Mouse (Mus musculus) mouse embryonic stem cell (cell line): ENCODE results near the gene Gbp2b.
"Not testable (repeated sequence)": the region's sequence is repeated elsewhere in the genome, so short reads cannot be mapped to it uniquely, and the experiment has no call there.

Source experiments
- in situ Hi-C, 2 experiments: fragments of 300-500 bp; cut with MboI; formaldehyde crosslinking; loops; 1 replicate in 1 of 2; 3 replicates in 1 of 2; pipeline ENCODE4 v1.14.3; 2019 to 2020; ENCODE audit warnings: low sequenced_read_pairs in 2 of 2, low pct_unique_long_range_greater_than_20kb in 1 of 2, mixed read lengths in 1 of 2; ENCODE audit not compliant: unreplicated experiment in 1 of 2

The Gbp2b gene

DNA sequence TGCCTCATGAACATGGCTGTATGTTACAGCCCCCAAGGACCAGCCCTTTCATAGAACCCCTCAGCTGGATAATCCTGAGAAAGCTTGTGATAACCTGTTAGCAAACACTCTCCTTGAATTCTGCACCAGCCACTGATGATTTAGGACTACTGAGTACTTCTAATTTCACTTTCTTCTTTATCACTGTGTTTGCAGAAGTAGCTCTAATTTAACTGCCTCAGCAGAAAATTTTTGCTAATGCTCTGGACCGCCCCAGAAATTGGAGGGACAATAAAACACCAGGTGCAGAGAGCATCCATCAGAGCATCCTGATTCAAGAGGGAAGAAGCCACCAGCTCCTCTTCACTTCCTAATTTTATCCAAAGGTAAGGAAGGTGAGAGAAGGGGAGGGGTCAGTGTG, at the start of gene Gbp2b:
Gene Gbp2b (plus strand): TSS at position 301 of the 400 bp plus-strand sequence.
- in situ Hi-C loops = no loop called here

DNA sequence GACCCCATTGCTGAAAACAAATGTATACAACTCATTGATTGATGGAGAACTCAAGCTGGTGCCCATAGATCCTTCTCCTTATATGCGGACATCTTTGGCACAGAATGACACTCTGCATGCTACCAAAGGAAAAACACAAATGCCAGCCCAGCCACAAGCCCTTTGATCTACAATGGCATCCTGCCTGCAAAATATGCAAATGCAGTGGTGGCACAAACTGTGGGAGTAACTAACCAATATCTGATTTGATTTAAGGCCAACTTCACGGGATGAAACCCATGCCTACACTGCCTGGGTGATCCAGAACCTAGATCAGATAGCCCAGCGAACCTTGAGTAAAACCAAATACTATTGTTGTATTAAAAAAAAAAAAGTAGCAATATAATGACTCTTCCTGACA, 48.0 kb upstream of the Gbp2b start:
- in situ Hi-C loops = no loop called here

DNA sequence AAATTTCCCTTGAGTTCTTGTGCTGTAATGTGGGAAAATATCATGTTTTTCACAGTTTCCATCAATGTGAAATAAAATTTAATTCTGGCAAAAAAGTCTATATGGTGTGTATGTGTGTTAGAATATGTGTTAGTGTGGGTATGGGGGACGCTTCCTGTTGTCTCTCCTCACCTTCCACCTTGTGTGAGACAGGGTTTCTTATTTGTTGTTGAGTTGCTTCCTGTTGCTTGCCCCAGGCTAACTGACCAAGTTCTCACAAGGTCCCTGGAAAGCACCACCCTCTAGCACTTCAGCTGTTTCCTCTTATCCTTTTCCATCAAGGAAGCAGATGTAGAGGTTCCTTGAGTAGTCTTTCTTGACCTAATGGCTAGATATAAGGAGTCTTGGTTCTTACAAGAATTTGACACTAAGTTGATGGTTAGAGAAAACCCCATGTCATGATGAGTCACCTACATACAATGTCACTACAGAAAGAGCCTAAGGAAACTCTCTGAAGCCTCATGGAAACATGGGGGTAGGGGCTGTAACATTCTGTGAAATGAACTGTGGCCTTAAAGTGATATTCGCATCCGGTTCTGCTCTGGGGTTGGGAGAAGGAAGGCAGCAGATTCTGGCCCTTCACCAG, 44.5 kb upstream of the Gbp2b start:
- in situ Hi-C loops = no loop called here

DNA sequence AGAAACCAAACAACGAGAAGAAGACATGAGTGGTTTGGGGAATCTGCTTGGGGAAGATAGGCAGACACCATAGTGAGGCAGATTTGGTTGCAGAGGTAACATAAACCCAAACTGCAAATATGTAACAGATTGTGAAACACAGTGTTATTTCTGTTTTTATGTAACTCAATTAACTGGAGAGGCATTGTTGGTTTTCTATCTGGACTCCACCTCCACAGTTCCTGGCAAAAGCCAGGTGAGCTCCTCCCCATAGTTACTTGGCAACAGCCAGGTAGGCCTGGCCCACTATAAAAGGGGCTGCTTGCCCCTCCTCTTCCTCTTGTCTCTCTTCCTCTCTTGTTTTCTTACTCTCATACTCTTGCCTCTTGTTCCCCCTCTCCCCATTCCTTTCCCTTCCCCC, 40.0 kb upstream of the Gbp2b start:
- in situ Hi-C loops = no loop called here

DNA sequence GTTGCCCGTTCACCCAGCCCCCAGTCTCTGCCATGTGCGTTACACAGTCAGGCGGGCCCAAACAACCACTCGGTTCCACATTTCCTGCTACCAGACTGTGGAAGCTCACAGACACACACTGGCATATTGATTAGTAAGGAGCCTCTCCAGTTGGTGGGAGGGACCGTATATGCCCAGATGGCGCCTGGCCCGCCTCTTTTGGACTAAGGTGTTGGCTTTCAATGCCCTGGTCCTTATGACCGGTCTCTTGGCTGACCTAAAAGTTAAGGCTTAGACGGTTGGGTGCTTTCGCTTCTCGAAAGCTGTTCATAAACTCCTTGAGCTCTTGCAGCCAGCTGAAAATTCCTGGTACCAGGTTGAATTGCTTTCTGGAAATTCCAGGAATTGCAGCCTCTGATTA, 39.0 kb upstream of the Gbp2b start:
- in situ Hi-C loops = no loop called here

DNA sequence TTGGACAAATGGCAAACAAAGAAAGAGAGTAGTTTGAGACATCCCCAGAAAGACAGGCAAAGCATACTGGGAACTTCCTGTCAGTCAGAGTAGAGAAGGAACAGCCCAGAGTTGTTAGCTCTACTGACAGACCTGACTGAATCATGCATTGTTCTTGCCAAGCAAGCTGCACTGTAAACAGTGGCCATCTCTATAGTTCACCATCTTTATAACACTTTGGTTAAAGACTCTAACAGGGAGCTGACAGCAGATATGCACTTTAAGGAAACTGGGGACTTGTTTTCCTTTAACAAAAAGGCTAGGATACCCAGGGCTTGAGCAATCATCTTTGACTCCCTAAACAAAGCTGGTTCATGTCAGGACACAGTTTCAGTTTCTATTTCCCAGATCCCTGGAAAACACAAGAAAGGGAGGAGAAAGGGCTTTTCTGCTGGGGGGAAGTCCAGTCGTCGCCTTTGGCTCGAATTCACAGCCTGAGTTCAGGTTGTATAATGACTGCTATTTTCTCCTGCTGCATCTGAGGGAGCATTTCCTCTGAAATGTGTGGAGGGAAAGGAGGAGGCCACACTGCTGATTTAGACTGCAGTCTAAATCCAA, 34.9 kb upstream of the Gbp2b start, which contains the start of gene Gbp3:
Gene Gbp3 (plus strand): TSS at position 395 of the 597 bp plus-strand sequence.
- in situ Hi-C loops = no loop called here

DNA sequence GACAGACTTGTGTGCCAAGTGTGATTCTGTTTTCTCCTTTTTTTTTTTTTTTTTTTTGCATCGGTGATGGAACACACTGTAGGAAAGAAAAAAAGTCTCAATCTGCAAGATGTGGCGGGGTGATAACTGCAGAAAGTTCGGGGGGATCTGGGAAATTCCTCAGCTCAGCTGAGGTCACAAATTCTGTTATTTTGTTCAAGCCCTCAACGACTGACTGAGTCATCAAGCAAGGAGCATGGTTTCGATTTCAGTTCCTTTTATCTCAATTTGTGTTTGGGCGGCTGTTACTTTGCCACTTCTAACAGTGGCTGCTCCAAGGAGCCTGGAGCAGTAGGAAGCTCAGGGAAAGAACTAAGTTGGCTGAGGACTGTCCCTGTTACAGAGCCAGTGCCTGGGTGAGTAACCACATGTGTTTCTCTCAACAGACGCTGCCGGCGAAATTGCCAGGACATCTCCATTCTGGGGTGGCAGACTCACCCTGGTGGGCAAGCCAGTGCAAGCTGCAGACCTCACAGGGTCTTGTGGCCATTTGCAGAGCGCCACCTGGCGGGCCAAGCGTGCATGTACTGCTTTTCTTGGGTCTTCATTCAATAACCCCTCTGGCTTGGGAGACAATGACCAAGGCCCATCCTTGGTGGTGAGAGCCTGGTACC, 34.2 kb upstream of the Gbp2b start:
- in situ Hi-C loops = no loop called here

DNA sequence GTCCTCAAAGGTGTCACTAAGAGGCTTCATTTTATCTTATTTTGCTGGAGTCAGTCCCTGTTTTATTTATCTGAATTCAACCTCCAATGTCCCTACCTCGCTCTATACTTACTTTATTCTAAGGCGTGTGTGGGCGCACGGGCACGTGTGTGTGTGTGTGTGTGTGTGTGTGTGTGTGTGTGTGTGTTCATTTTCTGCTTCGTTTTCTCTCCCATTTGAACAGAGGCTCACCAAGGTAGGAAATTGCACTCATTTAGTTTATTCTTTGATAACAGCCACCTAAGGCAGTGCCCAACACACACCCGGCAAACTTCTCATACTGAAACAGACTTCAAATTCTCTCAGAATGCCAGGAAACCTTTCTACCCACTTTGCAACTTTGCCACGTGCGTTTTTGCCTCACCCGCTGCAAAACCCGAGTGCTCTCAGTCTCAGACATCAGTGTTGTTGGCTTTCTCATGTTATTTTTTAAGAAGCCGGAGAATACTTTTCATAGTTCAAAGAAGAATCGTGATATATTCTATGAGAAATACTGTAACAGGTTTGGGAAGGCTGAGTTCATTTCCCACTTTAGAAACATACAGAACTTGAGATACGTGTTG, 33.5 kb upstream of the Gbp2b start:
- in situ Hi-C loops = no loop called here

DNA sequence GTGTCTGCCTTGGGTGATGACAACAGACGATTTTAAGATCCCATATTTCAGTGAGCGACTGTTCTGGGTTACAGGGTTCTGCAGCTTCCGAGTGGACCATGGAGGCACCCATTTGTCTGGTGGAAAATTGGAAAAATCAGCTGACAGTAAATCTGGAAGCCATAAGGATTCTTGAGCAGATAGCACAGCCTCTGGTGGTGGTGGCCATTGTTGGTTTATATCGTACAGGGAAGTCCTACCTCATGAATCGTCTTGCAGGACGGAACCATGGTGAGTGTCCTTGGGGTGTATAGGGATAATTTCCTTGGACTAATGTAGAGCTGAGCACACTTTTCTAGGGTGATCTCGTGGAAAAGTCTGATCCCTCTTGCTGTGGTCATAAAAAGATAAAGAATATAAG, 33.0 kb upstream of the Gbp2b start:
- in situ Hi-C loops = no loop called here

DNA sequence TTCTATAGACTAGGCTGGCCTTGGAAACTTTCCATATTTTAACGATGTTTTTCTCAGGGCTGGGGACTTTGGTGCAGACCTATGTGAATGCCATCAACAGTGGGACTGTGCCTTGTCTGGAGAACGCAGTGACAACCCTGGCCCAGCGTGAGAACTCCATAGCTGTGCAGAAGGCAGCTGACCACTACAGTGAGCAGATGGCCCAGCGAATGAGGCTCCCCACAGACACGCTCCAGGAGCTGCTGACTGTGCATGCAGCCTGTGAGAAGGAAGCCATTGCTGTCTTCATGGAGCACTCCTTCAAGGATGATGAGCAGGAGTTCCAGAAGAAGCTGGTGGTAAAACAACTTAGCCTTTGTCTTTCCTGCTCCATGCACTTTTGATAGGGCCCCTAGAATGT, 27.2 kb upstream of the Gbp2b start:
- in situ Hi-C loops = not testable (repeated sequence)

DNA sequence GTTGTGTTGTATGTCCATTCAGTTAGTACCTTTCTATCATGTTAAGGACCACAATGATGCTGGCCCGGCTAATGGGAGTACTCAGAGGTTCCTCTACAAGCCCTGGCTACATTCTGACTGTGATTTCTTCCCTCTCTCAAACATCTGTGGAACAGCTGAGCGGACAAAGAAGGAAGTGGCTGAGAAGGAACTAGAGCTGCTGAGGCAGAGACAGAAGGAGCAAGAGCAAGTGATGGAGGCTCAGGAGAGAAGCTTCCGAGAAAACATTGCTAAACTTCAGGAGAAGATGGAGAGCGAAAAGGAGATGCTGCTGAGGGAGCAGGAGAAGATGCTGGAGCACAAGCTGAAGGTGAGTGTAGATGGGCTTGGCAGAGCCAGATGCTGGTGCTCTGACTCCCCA, 23.9 kb upstream of the Gbp2b start:
- in situ Hi-C loops = no loop called here

DNA sequence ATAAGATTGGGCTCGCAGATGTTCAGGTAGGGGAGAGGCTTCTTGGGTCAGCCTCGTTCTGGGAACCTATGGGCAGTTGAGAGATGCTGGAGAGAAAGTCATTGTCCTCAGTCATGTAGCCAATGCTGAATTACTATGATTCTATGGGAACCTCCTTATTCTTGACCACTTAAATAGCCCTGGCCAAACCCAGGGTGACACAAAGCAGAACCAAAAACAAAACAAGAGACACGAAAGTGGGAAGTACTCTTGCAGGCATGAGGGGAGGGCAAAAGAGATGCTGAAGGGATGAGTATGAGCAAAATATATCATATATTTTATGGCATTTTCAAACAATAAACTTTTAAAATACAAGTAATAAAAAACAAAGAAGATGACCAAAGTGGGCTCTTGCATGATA, 17.5 kb upstream of the Gbp2b start:
- in situ Hi-C loops = no loop called here

DNA sequence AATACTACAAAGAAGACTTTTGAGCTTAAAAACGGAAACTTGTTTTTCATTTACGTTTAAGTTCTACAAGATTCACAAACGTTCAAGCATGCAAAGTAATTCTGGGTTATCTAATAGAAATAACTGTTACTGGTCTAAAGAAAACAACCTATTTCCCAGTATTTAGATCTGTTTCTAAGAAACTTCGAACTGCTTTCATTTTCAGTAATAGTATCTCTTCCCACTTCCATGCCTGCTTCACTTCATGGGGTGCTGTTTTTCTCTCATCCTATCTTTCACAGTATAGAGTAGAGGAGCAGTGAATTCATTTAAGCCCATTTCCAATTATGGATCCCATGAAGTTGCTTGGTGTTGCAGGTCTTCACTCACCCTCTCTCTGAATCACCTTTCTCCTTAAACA, 16.3 kb upstream of the Gbp2b start:
- in situ Hi-C loops = no loop called here

DNA sequence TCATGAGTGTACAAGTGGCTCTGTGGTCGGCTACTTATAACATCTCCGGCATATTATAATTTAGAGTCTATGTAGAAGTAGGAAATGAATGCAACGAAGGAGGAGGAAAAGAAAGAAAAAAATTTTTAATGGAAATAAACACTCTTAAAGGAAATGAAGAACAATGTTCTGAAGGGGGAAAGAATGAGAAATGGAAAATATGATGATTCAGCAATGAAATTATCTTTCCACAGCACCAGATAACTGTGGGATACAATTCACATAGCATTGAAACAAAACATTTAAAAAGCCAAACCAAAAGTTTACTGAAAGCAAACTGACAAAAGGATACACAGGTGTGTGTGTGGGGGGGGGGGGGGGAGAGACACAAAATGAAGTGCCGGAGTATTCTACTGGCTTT, 11.6 kb upstream of the Gbp2b start:
- in situ Hi-C loops = no loop called here

DNA sequence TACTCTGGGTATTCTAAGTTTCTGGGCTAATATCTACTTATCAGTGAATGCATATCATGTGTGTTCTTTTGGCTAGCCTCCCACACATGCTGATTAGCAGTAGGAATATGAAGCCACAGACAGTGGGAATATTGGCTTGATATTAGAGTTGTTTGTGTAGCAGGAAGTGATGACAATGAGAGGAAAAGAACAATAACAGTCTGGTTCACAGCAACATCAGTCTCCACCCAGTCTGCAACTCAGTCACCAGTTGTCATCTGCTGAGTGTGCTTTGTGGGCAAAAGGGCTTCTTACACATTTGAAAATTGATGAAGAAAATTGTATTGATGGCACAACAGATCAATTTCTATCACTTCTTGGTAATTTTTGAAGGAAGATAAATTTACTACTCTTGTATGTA, 7.3 kb upstream of the Gbp2b start:
- in situ Hi-C loops = no loop called here

DNA sequence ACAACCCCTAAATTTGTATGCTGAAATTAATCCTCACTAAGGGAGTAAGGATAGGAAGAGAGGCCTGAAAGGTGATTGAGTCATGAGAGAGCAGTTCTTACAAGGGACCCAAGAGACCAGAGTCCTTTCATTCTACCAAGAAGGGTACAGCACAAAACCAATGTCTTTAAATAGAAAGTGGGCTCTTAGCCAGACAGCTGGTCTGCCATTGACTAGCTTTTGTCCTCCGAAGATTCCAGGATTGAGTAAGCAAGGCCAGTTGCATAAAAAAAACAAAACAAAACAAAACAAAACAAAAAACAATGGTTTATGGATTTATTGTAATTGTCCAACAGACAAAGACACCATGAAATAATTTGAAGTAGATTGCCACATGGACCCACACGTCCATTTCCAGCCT, 5.8 kb upstream of the Gbp2b start:
- in situ Hi-C loops = no loop called here

DNA sequence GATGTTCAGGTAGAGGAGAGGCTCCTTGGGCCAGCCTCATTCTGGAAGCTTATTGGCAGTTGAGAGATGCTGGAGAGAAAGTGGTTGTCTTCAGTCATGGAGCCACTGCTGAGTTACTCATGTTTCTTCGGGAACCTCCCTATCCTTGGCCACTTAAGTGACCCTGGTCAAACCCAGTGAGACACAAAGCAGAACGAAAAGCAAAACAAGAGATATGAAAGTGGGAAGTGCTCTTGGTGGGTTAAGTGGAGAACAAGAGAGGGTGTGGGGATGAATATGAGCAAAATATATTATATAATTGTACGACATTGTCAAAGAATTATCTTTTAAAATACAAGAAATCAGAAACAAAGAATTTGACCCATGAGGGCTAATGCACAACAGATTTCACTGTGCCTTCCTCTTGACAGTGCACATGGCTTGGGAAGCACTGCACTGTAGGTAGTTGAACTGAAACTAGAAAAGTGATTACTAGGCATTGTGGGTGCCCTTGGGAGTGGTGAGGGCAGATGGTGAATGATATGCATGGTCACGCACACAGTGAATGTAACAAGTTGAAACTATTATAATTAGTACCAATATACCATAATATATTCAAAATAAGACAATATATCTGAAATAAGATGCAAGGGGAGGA, 4.1 kb upstream of the Gbp2b start:
- in situ Hi-C loops = no loop called here

DNA sequence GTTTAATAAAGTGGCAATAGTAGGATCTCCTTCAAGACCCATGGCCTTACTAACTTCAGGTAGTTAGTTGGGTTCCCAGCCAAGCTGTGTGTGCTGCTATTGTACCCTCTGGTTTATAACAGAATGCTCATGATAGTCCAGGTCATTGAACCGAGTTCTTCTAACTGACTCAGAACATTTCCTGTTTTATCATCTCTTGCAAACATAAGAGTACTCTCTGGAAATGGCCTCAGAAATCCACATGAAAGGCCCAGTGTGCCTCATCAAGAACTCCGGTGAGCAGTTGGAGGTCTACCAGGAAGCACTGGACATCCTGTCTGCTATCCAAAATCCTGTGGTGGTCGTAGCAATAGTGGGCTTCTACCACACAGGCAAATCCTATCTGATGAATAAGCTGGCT, 3.3 kb downstream of the Gbp2b start:
- in situ Hi-C loops = no loop called here

DNA sequence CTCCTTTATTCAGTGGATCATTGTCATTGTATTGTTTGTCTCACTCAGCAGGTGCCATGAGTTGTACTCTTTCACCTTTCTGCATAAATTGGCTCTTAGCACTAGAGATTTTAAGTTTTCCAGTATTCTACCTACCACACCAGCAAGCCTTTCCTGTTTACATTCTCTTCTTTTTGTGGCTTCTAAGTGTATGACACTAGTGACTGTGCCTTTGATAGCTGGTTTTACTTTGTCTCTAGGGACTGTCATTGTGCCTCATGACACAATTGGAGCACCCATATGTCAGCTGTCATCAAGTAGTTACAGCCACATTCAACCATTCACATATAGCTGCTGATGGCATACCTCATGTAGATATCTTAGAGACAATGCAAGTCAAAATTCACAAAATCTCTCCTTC, 7.0 kb downstream of the Gbp2b start:
- in situ Hi-C loops = no loop called here
